Mouse (Mus musculus): ENCODE results near the gene Camkk2.
A peak's percentile ranks its signal among the peaks of the same experiment; 100 is the strongest.

Gene Camkk2

DNA sequence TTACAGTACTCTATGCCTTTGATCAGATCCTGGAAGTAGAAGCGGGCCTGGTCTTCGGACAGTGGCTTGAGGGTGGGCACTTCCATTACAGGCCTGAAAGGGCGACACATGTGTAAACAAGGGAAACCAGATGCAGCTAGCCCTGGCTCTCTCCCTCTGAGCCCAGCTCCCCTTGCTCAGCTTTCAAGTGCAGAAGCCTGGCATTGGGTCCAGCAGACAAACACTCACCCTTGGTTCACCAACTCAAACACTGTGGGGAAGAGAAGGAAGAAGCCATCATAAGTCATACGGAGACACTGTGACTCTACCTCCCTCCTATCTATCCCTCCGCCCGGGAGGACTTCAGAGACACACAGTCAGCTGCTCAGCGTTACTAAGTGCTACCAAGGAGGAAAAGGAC is 31.3 kb downstream of the Camkk2 start:
- no peak for DNase-seq (ENCODE audit: extremely low read depth, insufficient read length, low spot score)

GRCm38 (mm10) chr5:122743880-122744422 is 35.3 kb downstream of the Camkk2 start:
- DNase-seq (ENCODE audit: extremely low read depth, insufficient read length, low spot score) = no peak

GRCm38 (mm10) chr5:122736761-122737160 is 42.4 kb downstream of the Camkk2 start:
- DNase-seq (ENCODE audit: extremely low read depth, insufficient read length, low spot score) = no peak

GRCm38 (mm10) chr5:122735853-122736252 is 43.4 kb downstream of the Camkk2 start:
- no peak for DNase-seq (ENCODE audit: extremely low read depth, insufficient read length, low spot score)

- DNase-seq (ENCODE audit: extremely low read depth, insufficient read length, low spot score) = no peak
Measured at GRCm38 (mm10) chr5:122733881-122734280, 45.3 kb downstream of the Camkk2 start.

DNA sequence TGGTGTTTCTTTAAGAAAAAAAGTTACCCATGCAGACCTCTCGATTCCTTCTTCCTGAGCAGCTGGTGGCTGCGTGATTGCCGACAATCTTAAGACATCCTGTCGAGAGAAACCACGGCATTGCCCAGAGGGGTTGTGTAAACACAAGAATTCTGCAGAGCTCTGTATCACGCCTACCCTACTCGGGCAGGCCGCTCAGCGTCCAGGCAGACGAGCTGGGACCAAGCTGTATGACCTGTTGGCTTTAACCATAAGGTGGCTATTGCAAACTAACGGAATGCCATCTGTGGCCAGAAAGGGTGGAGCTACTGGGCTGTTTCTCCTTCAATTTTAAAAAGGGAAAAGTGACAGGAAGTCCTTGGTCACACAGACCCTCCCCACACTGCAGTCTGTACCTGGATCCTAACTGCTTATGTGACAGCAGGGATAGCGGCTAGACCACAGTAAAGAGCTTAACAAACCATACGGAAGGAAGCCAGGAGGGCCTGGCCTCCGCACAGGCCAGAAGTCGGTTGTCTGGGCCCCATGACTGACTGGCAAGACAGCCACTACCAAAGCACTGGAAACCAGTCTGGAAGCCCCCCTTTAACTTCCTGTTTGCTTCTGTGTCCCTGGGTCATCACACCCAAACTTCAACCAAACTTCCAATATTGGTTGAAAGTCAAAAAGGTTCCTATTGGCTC is 47.1 kb downstream of the Camkk2 start:
- DNase-seq (ENCODE audit: extremely low read depth, insufficient read length, low spot score) = no peak

GRCm38 (mm10) chr5:122731321-122731720 is 47.9 kb downstream of the Camkk2 start:
- DNase-seq (ENCODE audit: extremely low read depth, insufficient read length, low spot score) = no peak

DNA sequence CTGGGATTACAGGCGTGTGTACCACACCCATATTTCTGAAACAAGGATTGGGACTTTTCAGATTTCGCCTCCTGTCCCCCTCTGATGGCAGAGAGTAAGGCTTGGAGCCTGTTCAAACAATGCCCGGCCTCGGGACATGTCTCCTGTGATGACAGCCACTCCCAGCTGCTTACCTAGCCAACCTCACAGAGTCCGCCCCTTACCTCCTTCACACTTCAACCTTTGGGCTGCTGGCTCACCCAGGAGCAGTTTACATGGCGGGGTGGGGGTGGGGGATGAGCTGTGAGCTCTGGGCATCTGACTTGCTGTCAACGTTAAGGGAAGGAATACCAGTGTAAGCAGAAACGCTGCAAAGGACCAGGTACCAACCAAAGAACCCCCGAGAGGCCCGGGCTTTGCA is 48.4 kb downstream of the Camkk2 start:
- DNase-seq (ENCODE audit: extremely low read depth, insufficient read length, low spot score) = no peak

- no peak for DNase-seq (ENCODE audit: extremely low read depth, insufficient read length, low spot score)
Measured at GRCm38 (mm10) chr5:122727096-122727495, 52.1 kb downstream of the Camkk2 start.

- DNase-seq (ENCODE audit: extremely low read depth, insufficient read length, low spot score) = no peak
Measured at GRCm38 (mm10) chr5:122726595-122726994, 52.6 kb downstream of the Camkk2 start.

DNA sequence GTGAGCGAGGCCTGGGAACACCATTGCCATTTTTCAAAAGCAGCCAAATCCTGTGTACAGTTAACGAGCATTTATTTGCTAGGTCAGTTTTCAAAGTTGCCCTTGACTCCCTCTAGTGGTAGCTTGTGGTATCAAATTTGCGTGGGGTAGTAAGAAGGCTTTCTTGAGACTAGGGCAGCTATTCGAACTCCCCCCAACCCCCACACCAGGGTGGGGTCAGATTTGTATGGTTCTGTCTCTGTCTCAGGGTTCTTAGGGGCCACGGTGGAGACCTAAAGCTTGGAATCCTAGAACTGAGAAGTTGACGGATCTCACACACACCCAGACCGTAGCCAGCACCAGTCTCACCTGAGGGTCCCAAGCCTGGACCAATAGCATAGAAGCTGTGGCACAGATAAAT is 53.1 kb downstream of the Camkk2 start:
- DNase-seq (ENCODE audit: extremely low read depth, insufficient read length, low spot score) = peak; percentile 37

DNA sequence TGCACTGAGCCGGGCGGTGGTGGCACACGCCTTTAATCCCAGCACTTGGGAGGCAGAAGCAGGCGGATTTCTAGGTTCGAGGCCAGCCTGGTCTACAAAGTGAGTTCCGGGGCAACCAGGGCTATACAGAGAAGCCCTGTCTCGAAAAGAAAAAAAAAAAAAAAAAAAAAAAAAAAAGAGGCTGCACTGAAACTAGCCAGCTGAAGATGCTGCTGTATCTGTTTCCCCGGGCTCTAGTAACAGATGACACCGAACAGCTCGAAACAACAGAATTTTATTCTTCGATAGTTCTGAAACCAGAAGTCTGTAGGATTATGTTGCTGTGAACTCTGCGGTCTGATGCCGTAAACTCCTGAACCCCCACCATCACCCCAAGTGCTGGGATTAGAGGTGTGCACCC is 53.8 kb downstream of the Camkk2 start:
- no peak for DNase-seq (ENCODE audit: extremely low read depth, insufficient read length, low spot score)

GRCm38 (mm10) chr5:122719168-122719567 is 60.0 kb downstream of the Camkk2 start:
- no peak for DNase-seq (ENCODE audit: extremely low read depth, insufficient read length, low spot score)

DNA sequence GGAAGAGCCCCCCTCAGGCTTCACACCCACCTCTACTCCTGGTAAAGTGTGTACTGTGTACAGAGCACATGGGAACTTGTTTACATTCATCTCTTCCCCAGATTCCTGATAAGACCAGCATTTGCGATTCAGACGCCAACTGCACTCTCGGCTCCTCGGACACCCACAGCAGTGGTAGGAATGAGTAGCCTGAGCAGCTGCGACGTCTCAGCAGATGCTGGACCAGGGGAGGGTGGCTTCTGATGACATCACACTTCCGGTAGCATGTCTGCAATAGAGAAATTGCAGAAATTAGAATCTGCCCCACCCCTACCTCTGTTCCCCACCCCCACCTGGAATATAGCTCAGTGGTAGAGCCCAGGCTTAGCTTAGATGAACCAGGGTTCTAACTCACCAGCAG is 60.8 kb downstream of the Camkk2 start:
- no peak for DNase-seq (ENCODE audit: extremely low read depth, insufficient read length, low spot score)

GRCm38 (mm10) chr5:122716793-122717192 is 62.4 kb downstream of the Camkk2 start:
- no peak for DNase-seq (ENCODE audit: extremely low read depth, insufficient read length, low spot score)

GRCm38 (mm10) chr5:122715723-122716122 is 63.5 kb downstream of the Camkk2 start:
- no peak for DNase-seq (ENCODE audit: extremely low read depth, insufficient read length, low spot score)

DNA sequence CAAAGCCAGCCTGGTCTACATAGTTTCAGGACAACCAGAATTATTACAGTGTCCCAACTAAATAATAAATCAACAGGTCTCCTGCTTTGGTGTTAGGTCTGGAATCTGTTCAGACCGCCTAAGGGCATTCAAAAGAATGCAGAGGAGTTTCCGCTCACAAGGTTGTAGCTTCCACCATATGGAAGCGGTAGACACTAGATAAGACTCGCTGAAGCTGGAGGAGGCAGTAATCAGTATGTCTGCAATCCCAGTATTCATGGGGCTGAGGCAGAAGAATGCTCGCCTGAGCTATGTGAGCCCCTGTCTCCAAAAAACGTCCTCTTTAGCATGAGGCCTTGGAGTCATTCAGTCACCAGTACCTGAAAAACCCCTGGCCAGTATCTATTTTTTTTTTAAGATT is 70.4 kb downstream of the Camkk2 start:
- DNase-seq (ENCODE audit: extremely low read depth, insufficient read length, low spot score) = no peak

DNA sequence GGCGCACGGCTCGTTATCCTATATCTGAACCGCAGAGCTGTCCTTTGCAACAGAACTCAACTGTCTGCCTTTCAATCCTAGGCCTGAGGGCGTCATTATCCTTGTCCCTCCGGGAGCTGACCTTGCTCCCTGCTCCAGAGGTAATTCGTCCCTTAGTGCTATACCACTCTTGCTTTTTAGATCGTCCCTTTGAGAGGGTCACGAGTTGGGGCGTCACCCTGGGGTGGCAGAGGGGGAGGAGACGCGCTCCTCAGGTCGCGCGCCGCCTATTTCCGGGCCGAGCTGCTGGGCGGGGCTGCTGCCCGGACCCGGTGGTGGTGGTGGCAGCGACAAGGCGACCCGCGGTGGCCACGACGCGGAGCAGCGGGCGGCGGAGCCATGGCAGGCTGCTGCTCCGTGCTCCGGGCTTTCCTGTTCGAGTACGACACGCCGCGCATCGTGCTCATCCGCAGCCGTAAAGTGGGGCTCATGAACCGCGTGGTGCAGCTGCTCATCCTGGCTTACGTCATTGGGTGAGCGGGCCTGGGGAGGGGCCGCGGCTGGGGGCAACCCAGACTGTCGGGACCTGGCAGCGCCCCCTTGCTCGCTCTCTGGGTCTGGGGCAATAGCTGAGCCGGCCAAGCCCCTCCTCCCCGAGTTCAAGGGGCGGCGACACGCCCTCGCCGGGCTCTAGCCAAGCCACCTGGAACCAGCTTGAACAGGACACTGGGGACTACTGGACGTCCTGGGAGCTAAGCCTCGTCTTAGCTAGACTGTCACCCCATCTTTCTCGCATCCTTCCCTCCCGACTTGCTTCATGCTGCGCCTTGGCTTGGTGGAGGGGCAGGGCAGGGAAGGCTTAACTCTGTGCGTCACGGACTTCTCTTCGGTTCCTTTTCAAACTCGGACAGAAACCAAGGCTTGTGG is 71.7 kb downstream of the Camkk2 start, which contains the start of gene P2rx4:
P2rx4 (plus strand) TSS at position 269 of the 906 bp plus-strand sequence.
- DNase-seq (ENCODE audit: extremely low read depth, insufficient read length, low spot score) = peak; percentile 89

DNA sequence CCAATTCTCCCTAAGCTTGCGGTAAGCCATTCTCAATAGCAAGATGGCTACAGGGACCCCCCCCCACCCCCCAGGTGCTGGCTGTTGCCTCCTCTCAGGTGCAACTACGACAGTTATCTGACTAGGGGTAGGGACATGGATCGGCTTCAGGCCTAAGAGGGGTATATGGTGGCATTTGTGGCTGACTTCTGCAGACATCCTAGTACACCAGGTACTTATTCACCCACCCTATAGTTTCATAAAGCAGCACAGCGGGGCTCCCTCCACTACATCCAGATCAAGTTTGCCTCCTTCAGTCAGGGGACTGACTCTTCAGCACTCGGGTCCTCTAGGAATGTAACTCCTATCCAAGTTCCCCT is 72.3 kb downstream of the Camkk2 start:
- DNase-seq (ENCODE audit: extremely low read depth, insufficient read length, low spot score) = no peak

DNA sequence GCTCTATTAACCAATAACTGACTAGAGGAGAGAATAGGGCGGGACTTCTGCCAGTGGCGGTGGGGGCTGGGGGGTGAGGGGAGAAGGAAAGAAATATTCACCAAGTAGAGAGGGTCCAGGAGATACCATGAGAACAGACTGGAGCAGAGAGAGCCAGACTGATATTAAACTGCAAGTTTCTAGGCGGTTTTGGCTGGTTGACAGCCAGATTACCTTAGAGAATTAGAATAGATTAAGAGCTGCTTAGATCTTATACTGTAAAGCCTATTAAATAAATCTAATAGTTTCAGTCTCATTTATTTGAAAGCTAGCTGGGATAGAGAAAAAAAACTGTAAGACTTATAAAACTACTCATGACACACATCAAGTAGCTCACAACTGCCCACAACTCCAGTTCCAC is 74.0 kb downstream of the Camkk2 start:
- DNase-seq (ENCODE audit: extremely low read depth, insufficient read length, low spot score) = no peak

DNA sequence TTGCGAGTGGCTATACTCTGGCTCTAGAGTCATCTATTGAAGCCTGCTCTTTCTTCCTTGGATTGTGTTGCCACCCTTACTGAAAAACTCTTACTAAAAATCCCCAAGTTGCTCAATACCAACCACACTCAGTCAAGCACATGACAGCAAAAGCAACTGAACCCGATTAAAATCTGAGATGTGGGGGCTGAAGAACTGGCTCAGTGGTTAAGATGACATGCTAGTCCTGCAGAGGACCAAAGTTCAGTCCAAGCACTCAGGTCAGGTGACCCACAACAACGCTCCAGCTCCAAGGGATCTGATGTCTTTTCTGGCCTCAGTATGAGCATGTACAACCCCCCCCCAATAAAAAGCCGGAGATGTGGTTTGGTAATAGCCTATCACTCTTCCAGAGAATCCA is 74.6 kb downstream of the Camkk2 start:
- no peak for DNase-seq (ENCODE audit: extremely low read depth, insufficient read length, low spot score)

- no peak for DNase-seq (ENCODE audit: extremely low read depth, insufficient read length, low spot score)
Measured at GRCm38 (mm10) chr5:122703574-122703973, 75.6 kb downstream of the Camkk2 start.
